Mouse (Mus musculus) cerebellum, postnatal 4 days (tissue): ENCODE data around the gene Pkn3.
A peak's percentile ranks its signal among the peaks of the same experiment; 100 is the strongest.
"Not testable (repeated sequence)": the region's sequence is repeated elsewhere in the genome, so short reads cannot be mapped to it uniquely, and the experiment has no call there.

Experiments used
- DNase-seq, 2 experiments: peaks; one replicate each; pipeline ENCODE4 v3.0.0; 2022; ENCODE audit warnings: low spot score in 2 of 2, mixed read lengths in 1 of 2

The Pkn3 gene

GRCm38 (mm10) chr2:30095882-30096527 is 18.5 kb downstream of the Pkn3 start:
- peak in 1 of 2 experiments; percentile 60 for DNase-seq

- no peak for DNase-seq
Measured at GRCm38 (mm10) chr2:30100214-30100613, 22.7 kb downstream of the Pkn3 start.

- DNase-seq = peak in 1 of 2 experiments; percentile 40
Measured at GRCm38 (mm10) chr2:30106364-30106763, 28.9 kb downstream of the Pkn3 start.

DNA sequence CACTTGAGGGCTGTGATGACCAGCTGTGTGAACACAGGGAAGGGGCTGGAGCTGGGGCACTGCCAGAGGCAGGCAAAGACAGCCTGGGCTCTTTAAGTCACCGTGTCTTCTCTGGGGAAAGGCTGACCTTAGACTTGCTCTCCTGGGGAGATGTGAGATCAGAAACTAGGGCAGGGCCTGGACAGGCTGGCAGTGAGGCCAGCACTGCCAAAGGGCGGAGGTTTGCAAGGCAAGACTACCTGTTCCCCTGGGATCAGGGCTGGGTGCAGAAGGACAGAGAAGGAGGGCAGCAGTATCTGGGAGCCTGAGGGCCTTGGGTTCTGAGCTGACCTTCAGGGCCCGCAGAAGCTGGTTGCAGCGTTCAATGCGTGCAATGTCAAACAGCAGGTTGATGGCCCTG is 30.2 kb downstream of the Pkn3 start:
- DNase-seq = no peak

DNA sequence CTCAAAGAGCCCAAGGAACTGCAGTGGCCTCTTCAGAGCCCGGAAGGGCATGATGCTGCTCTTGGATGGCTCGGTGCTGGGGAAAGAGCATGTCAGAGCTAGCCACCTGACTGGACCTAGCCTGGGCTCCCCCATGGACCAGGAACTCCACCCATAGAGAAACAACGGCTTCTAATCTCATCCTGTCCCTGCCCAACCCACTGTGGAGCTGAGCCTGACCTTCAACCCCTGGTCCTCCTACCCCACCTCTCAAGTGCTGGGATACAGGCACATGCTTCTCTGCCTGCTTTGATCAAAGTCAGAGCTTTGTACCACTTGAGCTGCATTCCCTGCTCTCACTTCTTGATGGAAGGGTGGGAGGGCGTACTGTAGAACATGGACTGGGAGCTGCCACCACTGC is 30.8 kb downstream of the Pkn3 start:
- no peak for DNase-seq

GRCm38 (mm10) chr2:30111500-30111899 is 34.0 kb downstream of the Pkn3 start:
- DNase-seq = no peak

DNA sequence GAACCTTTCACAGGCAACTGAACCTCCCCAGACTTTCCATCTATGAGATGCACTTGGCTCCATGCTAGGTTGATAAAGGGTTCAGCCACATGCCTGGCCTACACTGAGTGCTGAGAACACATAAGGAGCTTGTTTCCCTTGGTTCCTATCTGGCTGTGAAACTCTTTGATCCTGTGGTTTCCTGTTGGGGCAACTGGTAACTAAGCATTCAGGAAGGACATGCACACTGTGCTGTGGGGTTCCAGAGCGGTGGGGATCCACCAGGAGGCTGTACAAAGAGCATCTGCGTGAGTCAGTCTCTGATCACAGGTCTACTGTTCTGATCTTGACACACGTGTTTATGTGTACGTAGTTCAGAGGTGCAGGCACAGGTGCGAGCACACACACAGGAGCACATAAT is 35.1 kb downstream of the Pkn3 start:
- DNase-seq = no peak

DNA sequence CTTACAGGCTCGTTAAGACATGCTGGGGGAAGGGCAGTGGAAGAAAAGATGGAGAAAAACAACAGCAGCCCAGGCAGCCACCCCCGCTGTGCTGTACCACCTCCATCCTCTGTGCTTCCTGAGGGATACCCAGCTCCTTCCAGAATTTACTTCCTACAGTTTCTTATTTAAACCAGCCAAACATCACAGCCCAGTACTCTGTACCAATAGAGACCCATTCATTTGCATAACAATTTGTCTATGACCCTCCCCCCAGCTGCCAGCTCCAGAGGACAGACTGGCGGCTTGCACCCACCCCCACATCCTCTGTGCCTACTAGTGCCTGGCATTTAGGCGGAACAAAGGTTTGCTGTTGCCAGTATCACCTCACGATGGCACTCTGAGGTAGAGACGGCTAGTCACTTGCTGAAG is 42.2 kb downstream of the Pkn3 start:
- no peak for DNase-seq

GRCm38 (mm10) chr2:30120269-30120668 is 42.8 kb downstream of the Pkn3 start:
- DNase-seq = no peak

DNA sequence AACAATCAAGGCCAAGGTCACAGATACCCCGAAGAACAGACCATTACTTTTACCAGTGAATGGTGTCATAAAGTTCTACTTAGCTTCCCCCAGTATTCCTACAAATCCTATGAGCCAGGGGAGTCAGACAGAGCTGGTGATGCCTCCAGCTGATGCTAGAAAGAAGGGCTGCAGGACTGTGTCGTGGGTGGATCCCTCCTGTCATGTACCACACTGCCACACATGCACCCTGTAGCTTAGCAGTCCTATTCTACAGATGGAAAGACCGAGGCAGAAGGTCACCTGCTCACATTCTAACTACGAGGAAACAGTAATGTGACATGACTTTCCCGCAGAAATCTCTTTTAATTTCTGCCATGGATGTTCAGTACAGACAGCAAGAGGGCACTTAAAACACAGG is 45.3 kb downstream of the Pkn3 start:
- DNase-seq = no peak

DNA sequence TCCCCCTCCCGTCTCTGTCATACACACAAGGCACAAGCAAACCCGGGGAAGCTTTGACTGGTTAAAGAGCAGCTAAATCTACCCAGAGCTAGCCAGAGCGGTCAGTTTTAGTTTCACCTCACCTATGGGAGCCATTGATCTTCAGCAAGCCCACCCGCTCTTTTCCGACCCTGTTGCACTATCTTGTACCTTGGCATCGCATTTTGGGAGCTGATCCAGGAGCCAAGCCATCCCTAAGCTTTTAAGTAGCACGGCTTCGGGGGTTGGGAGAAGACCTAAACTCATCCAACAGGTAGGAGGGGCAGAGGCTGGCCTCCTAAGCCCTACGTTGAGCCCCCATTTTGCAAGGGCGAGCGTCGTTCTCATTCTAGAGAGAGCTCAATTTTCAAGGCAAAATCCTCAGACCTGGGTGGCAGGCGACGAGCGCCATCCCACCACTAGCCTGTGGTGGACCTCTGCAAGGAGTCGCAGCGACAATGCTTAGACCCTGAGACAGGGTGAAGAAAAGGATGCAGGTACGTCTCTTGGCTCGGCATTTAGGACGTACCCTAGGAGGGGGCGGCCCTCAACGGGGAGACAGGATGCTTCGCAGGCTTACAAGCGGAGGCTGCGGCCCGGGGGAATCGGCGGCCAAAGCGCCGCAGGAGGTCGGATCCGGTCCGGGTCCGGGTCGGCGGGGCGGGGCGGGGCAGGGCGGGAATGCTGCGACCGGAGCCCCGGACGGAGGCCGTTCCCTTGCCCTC is 46.4 kb downstream of the Pkn3 start:
- no peak for DNase-seq

- peak; percentile 82 to 93 for DNase-seq
Measured at GRCm38 (mm10) chr2:30124472-30125274, 47.2 kb downstream of the Pkn3 start, which contains the start of gene Zer1. Zer1 (minus strand) TSS chr2:30124585.

DNA sequence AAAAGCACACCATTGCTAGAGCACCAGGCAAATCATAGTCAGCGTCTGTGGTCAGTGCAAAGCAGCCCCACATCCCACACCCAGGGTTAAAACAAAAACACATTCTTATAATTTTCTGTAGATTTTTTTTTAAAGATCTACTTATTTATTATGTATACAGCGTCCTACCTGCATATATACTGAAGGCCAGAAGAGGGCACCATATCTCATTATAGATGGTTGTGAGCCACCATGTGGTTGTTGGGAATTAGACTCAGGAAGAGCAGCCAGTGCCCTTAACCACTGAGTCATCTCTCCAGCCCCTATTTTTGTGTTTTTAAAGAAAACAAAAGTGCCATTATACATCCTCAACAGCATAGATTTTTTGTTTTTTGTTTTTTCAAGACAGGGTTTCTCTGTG is 51.3 kb downstream of the Pkn3 start:
- no peak for DNase-seq

GRCm38 (mm10) chr2:30130156-30130555 is 52.7 kb downstream of the Pkn3 start:
- DNase-seq = no peak

- not testable (repeated sequence) for DNase-seq
Measured at GRCm38 (mm10) chr2:30131240-30131639, 53.8 kb downstream of the Pkn3 start.

DNA sequence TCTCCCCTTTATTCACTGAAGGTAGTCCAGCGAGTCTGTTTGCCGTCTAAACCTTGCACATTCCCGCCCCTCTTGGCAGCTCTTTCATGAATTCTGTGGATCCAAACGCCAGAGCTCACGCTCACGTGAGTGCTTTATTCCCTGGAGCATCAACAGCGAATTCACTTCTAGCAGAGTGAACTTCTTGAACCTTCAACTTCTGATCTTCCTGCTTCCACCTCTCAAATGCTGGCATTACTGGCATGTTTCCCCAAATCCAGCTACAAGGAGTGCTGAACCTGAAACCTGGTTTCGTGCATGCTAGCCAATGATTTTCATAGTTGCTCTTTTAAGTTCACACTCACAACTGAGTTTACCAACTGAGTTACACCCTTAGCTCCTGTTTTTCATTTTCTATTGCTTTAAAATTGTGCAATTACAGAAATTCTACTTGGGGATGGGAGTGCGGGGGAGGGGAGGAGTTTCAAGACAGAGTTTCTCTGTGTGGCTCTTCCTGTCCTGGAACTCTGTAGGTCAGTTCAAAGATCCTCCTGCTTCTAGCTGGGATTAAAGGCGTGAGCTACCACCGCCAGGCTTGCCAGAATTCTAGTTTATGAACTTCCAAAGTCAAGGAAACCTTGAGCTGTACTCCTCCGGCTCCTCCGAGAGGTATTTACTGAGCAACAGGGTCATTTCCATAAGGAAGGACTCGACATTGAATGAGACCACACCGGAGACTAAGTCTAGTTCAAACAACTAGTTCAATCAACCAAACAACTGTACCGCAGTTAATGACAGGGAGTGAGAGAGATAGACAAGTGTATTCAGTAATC is 55.5 kb downstream of the Pkn3 start:
- no peak for DNase-seq

- DNase-seq = peak; percentile 94 to 97
Measured at GRCm38 (mm10) chr2:30133613-30134377, 56.3 kb downstream of the Pkn3 start, which contains the start of gene Tbc1d13. Tbc1d13 (plus strand) TSS chr2:30133746.

GRCm38 (mm10) chr2:30134378-30134711 is 56.9 kb downstream of the Pkn3 start:
- DNase-seq = no peak

- no peak for DNase-seq
Measured at GRCm38 (mm10) chr2:30134928-30135620, 57.6 kb downstream of the Pkn3 start.

- no peak for DNase-seq
Measured at GRCm38 (mm10) chr2:30136458-30136857, 59.0 kb downstream of the Pkn3 start.
